Mouse (Mus musculus) forebrain, embryonic 16.5 days (tissue): ENCODE data around the gene Trim13. TPM values are rescaled to one million over a fixed set of nuclear protein-coding genes. Genes with fewer than 3 reads are reported as not detected.
"Not testable (repeated sequence)": the region's sequence is repeated elsewhere in the genome, so short reads cannot be mapped to it uniquely, and the experiment has no call there.

Source experiments
- ATAC-seq: fragments of 200-750 bp; cut with Nextera tagmentation; 2 replicates; pipeline ENCODE4 v1.8.0; 2017; ENCODE audit warnings: mild to moderate bottlenecking, moderate library complexity
- H3K27ac ChIP-seq: fragments of 300-500 bp; sonication (generic); 2 replicates; pipeline ENCODE4 v1.5.1; 2014; ENCODE audit warnings: low read length, control low read depth
- H3K27me3 ChIP-seq: fragments of 300-500 bp; sonication (generic); replicated peaks from 2 replicates; pipeline ENCODE4 v1.6.1; 2014; ENCODE audit warnings: low read length; ENCODE audit not compliant: control insufficient read depth, insufficient read depth
- H3K36me3 ChIP-seq: fragments of 300-500 bp; sonication (generic); 2 replicates; pipeline ENCODE4 v1.6.1; 2014; ENCODE audit not compliant: control insufficient read depth, insufficient read depth
- H3K4me1 ChIP-seq: fragments of 300-500 bp; sonication (generic); replicated peaks from 2 replicates; pipeline ENCODE4 v1.6.1; 2014; ENCODE audit warnings: low read length; ENCODE audit not compliant: control insufficient read depth, insufficient read depth
- H3K4me2 ChIP-seq: fragments of 300-500 bp; sonication (generic); 2 replicates; pipeline ENCODE4 v1.6.1; 2014; ENCODE audit warnings: mild to moderate bottlenecking, low read length, control low read depth
- H3K4me3 ChIP-seq: fragments of 300-500 bp; sonication (generic); replicated peaks from 2 replicates; pipeline ENCODE4 v1.5.1; 2014; ENCODE audit warnings: mild to moderate bottlenecking, low read length, control low read depth
- H3K9ac ChIP-seq: fragments of 300-500 bp; sonication (generic); replicated peaks from 2 replicates; pipeline ENCODE4 v1.6.1; 2014; ENCODE audit warnings: low read depth, low read length, control low read depth
- H3K9me3 ChIP-seq: fragments of 300-500 bp; sonication (generic); 2 replicates; pipeline ENCODE4 v1.6.1; 2016; ENCODE audit warnings: low read length; ENCODE audit not compliant: control insufficient read depth
- WGBS: fragments of 180-500 bp; shearing (Covaris S2); extraction: QIAGEN DNeasy Blood & Tissue Kit; methylation state at CpG from one replicate; pipeline ENCODE4 v1.1.7; 2014; 5-methylcytosine and 5-hydroxymethylcytosine counted together
- polyA plus RNA-seq: library from polyadenylated mRNA; unstranded; fragments of >200 nt; fragmentation: Nextera tagmentation; extraction: Ambion mirVana; gene quantifications from 2 replicates; pipeline ENCODE4 v1.2.1, GENCODE M21; 2015

The Trim13 gene
- polyA plus RNA-seq: 67.4 and 70.5 TPM in 2 replicates

DNA sequence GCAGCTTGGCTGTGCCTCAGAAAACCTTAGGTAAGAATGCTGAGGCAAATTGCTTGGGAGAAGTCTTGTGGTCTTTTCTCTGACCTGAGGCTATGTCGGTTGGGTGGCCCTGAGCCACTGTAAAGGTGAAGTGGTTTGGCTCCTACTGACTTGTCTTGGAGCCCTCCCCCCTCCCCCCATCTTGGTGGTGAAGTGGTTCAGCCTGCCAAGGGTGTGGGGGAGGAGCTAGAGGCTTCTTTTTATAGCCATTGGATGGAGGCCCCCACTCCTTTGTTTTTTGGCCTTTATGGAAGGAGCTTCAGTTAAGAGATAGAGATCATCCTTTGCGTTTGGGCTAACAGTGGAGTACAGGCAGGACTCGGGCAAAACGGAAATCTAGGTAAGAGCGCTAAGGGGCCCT is at the start of gene Trim13:
Gene Trim13 (plus strand): TSS at position 280 of the 400 bp plus-strand sequence.
- no peak for ATAC-seq
- H3K9ac ChIP-seq: no peak within 1 kb of the TSS
- no peaks in the 10 kb centered on the region for H3K27me3 ChIP-seq
- no peak within 1 kb of the TSS for H3K27ac ChIP-seq
- H3K4me3 ChIP-seq: peak within 1 kb of the TSS; percentile 69
- no peaks in the 10 kb centered on the region for H3K36me3 ChIP-seq
- peak within 1 kb of the TSS; percentile 75 for H3K4me2 ChIP-seq
- H3K4me1 ChIP-seq: peaks cover 20% of the 10 kb centered on the region
- H3K9me3 ChIP-seq: no peaks in the 10 kb centered on the region
- WGBS: 54% methylated on average over 5 of the region's 5 CpGs

DNA sequence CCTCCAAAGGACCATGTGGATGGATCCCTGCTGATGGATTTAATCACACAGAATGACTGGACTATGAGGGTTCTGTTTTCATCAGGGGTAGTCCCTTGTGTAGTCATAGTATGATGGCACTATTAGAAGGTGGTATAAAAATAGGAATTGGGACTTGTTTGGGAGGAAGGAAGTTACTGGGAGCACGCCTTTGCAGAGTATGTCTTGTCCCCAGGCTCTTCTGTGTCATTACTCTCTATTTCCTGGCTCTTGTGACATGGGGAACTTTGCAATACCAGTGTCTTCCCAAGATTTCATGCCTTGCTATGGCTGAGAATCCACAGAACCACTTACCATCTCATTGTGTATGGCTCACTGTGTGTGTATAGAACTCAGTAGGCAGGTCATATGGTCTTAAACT is 49.4 kb upstream of the Trim13 start:
- Histone ChIP-seq H3K36me3 (peaks cover 7% of the 10 kb centered on the region), H3K4me1 (no peaks in the 10 kb centered on the region), H3K4me3 (no peak overlapping the region), H3K27ac (no peak overlapping the region), H3K27me3 (no peaks in the 10 kb centered on the region), H3K9ac (no peak overlapping the region), H3K4me2 (no peak overlapping the region), H3K9me3 (no peaks in the 10 kb centered on the region)
- WGBS: 92% methylated on average over 1 of the region's 1 CpGs
- ATAC-seq: no peak

DNA sequence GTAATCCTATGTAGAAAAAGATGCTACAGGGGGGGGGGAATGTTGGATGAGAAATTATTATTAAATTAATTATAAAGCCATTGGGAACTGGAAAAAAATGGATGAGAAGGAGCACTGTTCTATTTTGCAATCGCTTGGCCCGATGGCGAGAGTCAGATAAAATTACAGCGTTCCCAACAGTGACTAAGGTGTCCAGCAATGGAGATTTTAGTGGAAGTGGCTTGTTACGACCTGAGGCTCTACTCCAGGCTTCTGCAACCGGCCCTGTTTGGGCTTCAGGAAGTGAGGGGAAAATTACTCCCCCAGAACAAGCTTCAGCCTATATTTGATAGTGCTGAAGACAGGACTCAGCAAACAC is 42.1 kb upstream of the Trim13 start:
- Histone ChIP-seq H3K27ac (peak overlapping the region; percentile 91), H3K27me3 (no peaks in the 10 kb centered on the region), H3K4me3 (peak overlapping the region; percentile 88), H3K4me2 (peak overlapping the region; percentile 87), H3K9me3 (no peaks in the 10 kb centered on the region), H3K4me1 (peaks cover 3% of the 10 kb centered on the region), H3K36me3 (no peaks in the 10 kb centered on the region), H3K9ac (peak overlapping the region; percentile 87)
- 9% methylated on average over 6 of the region's 6 CpGs for WGBS
- ATAC-seq: no peak

DNA sequence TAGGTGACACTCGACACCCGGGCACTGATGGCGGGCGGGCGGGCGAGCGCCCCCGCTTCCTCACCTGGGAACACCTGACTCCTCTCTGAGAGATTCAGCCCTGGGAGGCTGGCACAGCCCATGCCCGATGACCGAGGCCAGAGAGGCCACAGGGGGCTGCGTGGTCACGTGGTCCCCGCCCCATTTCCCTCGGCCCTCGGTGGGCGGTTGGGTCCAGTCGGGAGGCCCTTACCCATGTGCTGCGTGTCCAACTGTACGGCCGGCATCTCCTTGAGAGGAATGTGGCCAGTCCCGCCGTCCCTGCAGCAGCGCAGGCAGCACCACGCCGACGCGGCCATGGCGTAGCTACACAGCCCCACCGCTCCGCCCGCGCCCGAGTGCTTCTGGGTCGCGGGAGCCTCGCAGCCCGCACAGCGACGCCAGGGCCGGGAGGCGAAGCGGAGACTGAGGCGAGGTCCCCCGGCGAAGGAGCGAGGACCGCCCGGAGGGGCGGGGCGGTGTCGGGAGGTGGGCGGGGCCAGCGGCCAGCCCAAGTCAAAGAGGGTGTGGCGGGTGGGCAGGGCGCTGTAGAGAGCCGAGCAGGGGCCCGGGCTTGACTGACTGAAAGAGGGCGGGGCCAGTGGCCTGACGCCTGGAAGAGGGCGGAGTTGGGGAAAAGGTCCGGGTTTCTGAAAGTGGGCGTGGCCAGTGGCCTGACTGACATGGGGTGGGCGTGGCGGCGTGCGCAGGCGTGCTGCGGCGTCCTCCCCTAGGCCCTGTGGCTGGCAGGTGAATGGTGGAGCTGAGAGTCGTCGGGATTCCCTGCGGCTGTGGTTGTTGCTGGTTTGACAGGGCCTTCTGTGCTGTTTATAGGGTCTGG is 41.5 kb upstream of the Trim13 start, which contains the start of gene Spryd7:
Gene Spryd7 (minus strand): TSS at position 598 of the 859 bp plus-strand sequence.
- Histone ChIP-seq H3K36me3 (no peaks in the 10 kb centered on the region), H3K9ac (peak within 1 kb of the TSS; percentile 87), H3K9me3 (no peaks in the 10 kb centered on the region), H3K4me1 (peaks cover 3% of the 10 kb centered on the region), H3K27ac (peak within 1 kb of the TSS; percentile 91), H3K4me3 (peak within 1 kb of the TSS; percentile 88), H3K27me3 (no peaks in the 10 kb centered on the region), H3K4me2 (peak within 1 kb of the TSS; percentile 87)
- under 1% methylated on average over 67 of the region's 72 CpGs for WGBS
- ATAC-seq: peak; percentile 97

DNA sequence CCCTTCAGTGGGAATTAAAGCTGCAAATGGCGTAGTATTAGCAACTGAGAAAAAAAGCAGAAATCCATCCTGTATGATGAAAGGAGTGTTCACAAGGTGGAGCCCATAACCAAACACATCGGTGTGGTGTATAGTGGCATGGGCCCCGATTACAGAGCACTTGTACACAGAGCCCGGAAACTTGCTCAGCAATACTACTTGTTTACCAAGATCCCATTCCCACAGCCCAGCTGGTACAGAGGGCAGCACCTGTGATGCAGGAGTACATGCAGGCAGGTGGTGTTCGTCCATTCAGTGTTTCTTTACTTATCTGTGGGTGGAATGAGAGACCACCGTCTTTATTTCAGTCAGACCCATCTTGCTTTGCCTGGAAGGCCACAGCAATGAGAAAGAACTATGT is 39.1 kb upstream of the Trim13 start:
- no peak for ATAC-seq
- Histone ChIP-seq H3K27ac (no peak overlapping the region), H3K9me3 (no peaks in the 10 kb centered on the region), H3K4me3 (no peak overlapping the region), H3K27me3 (no peaks in the 10 kb centered on the region), H3K4me2 (no peak overlapping the region), H3K9ac (no peak overlapping the region), H3K4me1 (peaks cover 3% of the 10 kb centered on the region), H3K36me3 (no peaks in the 10 kb centered on the region)
- 91% methylated on average over 6 of the region's 6 CpGs for WGBS

DNA sequence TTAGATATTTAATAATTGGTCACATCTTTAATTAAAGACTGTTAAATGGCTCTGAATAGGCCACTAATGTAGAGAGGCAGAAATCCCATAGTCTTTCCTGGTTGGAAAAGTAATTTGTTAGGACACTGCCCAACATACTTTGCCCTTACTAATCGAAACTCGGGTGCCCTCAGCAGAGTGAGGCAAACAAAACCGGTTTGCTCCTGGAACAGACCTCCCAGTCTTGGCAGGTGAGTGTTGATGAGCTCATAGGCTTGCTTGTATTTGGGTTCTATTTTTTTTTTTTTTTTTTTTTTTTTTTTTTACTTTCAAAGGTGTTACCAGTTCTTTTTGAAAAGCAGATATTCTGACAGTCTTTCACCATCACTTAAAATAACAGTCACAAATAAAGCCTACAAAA is 38.2 kb upstream of the Trim13 start:
- Histone ChIP-seq H3K9ac (no peak overlapping the region), H3K27ac (no peak overlapping the region), H3K4me2 (no peak overlapping the region), H3K9me3 (no peaks in the 10 kb centered on the region), H3K36me3 (no peaks in the 10 kb centered on the region), H3K4me1 (peaks cover 3% of the 10 kb centered on the region), H3K27me3 (no peaks in the 10 kb centered on the region), H3K4me3 (no peak overlapping the region)
- 76% methylated on average over 3 of the region's 3 CpGs for WGBS
- no peak for ATAC-seq

- H3K4me3 ChIP-seq, H3K9me3 ChIP-seq, H3K27me3 ChIP-seq, H3K27ac ChIP-seq, ATAC-seq, H3K4me1 ChIP-seq, H3K36me3 ChIP-seq, H3K9ac ChIP-seq, H3K4me2 ChIP-seq: not testable (repeated sequence)
- WGBS: 96% methylated on average over 4 of the region's 4 CpGs
Observed at GRCm38 (mm10) chr14:61566211-61566610, 31.8 kb upstream of the Trim13 start.

GRCm38 (mm10) chr14:61569344-61569743 is 28.7 kb upstream of the Trim13 start:
- no peak overlapping the region for H3K9ac ChIP-seq
- no peaks in the 10 kb centered on the region for H3K9me3 ChIP-seq
- H3K27ac ChIP-seq: no peak overlapping the region
- WGBS: 72% methylated on average over 2 of the region's 2 CpGs
- H3K4me1 ChIP-seq: no peaks in the 10 kb centered on the region
- H3K4me2 ChIP-seq: no peak overlapping the region
- H3K4me3 ChIP-seq: no peak overlapping the region
- no peaks in the 10 kb centered on the region for H3K36me3 ChIP-seq
- H3K27me3 ChIP-seq: no peaks in the 10 kb centered on the region
- ATAC-seq: no peak

GRCm38 (mm10) chr14:61571366-61571765 is 26.7 kb upstream of the Trim13 start:
- WGBS: 11% methylated on average over 4 of the region's 4 CpGs
- no peaks in the 10 kb centered on the region for H3K9me3 ChIP-seq
- H3K36me3 ChIP-seq: no peaks in the 10 kb centered on the region
- no peak overlapping the region for H3K9ac ChIP-seq
- no peaks in the 10 kb centered on the region for H3K27me3 ChIP-seq
- no peak for ATAC-seq
- no peak overlapping the region for H3K4me2 ChIP-seq
- H3K27ac ChIP-seq: no peak overlapping the region
- no peak overlapping the region for H3K4me3 ChIP-seq
- H3K4me1 ChIP-seq: no peaks in the 10 kb centered on the region
